Mouse (Mus musculus): ENCODE data around the gene Traf4. TPM values are rescaled to one million over a fixed set of nuclear protein-coding genes. Genes with fewer than 3 reads are reported as not detected.
A peak's percentile ranks its signal among the peaks of the same experiment; 100 is the strongest.

Gene Traf4
- 25.4 and 28.6 TPM in 2 replicates for polyA plus RNA-seq (2015; fragmentation: Nextera tagmentation; extraction: Ambion mirVana)

- WGBS (ENCODE audit: insufficient replicate concordance), result under 1% methylated on average over 75 of the region's 78 CpGs
- Histone ChIP-seq H3K4me1 (ENCODE audit: control insufficient read depth, low read depth, low read length) (peaks cover 79% of the 10 kb centered on the region), H3K9ac (ENCODE audit: low read depth, low read length) (peak within 1 kb of the TSS; percentile 98), H3K27ac (ENCODE audit: low read length) (peak within 1 kb of the TSS; percentile 89), H3K4me2 (ENCODE audit: low read depth, low read length) (peak within 1 kb of the TSS; percentile 100), H3K27me3 (ENCODE audit: control insufficient read depth, insufficient read depth, low read depth, low read length) (no peaks in the 10 kb centered on the region), H3K4me3 (ENCODE audit: low read depth, low read length) (peak within 1 kb of the TSS; percentile 96), H3K36me3 (ENCODE audit: control insufficient read depth, insufficient read depth) (peaks cover 17% of the 10 kb centered on the region), H3K9me3 (replicated peaks; ENCODE audit: control insufficient read depth, low read length) (no peaks in the 10 kb centered on the region)
- peak; percentile 85 for ATAC-seq (ENCODE audit: low read depth)
Measured at GRCm38 (mm10) chr11:78164924-78165760, at the start of gene Traf4. Gene Traf4 (minus strand): TSS chr11:78165589.

GRCm38 (mm10) chr11:78213086-78213817 is 47.9 kb upstream of the Traf4 start:
- Histone ChIP-seq H3K4me2 (ENCODE audit: low read depth, low read length) (no peak overlapping the region), H3K4me1 (ENCODE audit: control insufficient read depth, low read depth, low read length) (no peaks in the 10 kb centered on the region), H3K27me3 (ENCODE audit: control insufficient read depth, insufficient read depth, low read depth, low read length) (no peaks in the 10 kb centered on the region), H3K4me3 (ENCODE audit: low read depth, low read length) (no peak overlapping the region), H3K9me3 (replicated peaks; ENCODE audit: control insufficient read depth, low read length) (no peaks in the 10 kb centered on the region), H3K27ac (ENCODE audit: low read length) (no peak overlapping the region), H3K36me3 (ENCODE audit: control insufficient read depth, insufficient read depth) (peaks cover 80% of the 10 kb centered on the region), H3K9ac (ENCODE audit: low read depth, low read length) (no peak overlapping the region)
- no peak for ATAC-seq (ENCODE audit: low read depth)
- 62% methylated on average over 14 of the region's 14 CpGs for WGBS (ENCODE audit: insufficient replicate concordance)

GRCm38 (mm10) chr11:78211513-78211912 is 46.1 kb upstream of the Traf4 start:
- 82% methylated on average over 5 of the region's 5 CpGs for WGBS (ENCODE audit: insufficient replicate concordance)
- H3K27me3 ChIP-seq (ENCODE audit: control insufficient read depth, insufficient read depth, low read depth, low read length), result no peaks in the 10 kb centered on the region
- H3K27ac ChIP-seq (ENCODE audit: low read length), result no peak overlapping the region

GRCm38 (mm10) chr11:78210615-78211014 is 45.2 kb upstream of the Traf4 start:
- no peaks in the 10 kb centered on the region for H3K4me1 ChIP-seq (ENCODE audit: control insufficient read depth, low read depth, low read length)
- H3K27me3 ChIP-seq (ENCODE audit: control insufficient read depth, insufficient read depth, low read depth, low read length), result no peaks in the 10 kb centered on the region
- no peak overlapping the region for H3K4me3 ChIP-seq (ENCODE audit: low read depth, low read length)
- no peaks in the 10 kb centered on the region for H3K9me3 ChIP-seq (replicated peaks; ENCODE audit: control insufficient read depth, low read length)
- H3K27ac ChIP-seq (ENCODE audit: low read length), result no peak overlapping the region
- H3K9ac ChIP-seq (ENCODE audit: low read depth, low read length), result no peak overlapping the region
- no peak for ATAC-seq (ENCODE audit: low read depth)
- WGBS (ENCODE audit: insufficient replicate concordance), result 75% methylated on average over 7 of the region's 7 CpGs
- no peak overlapping the region for H3K4me2 ChIP-seq (ENCODE audit: low read depth, low read length)
- peaks cover 73% of the 10 kb centered on the region for H3K36me3 ChIP-seq (ENCODE audit: control insufficient read depth, insufficient read depth)

More at GRCm38 (mm10) chr11:78211513-78211912, 46.1 kb upstream of the Traf4 start:
- H3K4me2 ChIP-seq (ENCODE audit: low read depth, low read length), result no peak overlapping the region
- no peaks in the 10 kb centered on the region for H3K4me1 ChIP-seq (ENCODE audit: control insufficient read depth, low read depth, low read length)
- H3K9ac ChIP-seq (ENCODE audit: low read depth, low read length), result no peak overlapping the region
- no peak for ATAC-seq (ENCODE audit: low read depth)
- no peaks in the 10 kb centered on the region for H3K9me3 ChIP-seq (replicated peaks; ENCODE audit: control insufficient read depth, low read length)
- peaks cover 80% of the 10 kb centered on the region for H3K36me3 ChIP-seq (ENCODE audit: control insufficient read depth, insufficient read depth)
- no peak overlapping the region for H3K4me3 ChIP-seq (ENCODE audit: low read depth, low read length)

GRCm38 (mm10) chr11:78209886-78210285 is 44.5 kb upstream of the Traf4 start:
- no peak for ATAC-seq (ENCODE audit: low read depth)
- Histone ChIP-seq H3K9ac (ENCODE audit: low read depth, low read length) (no peak overlapping the region), H3K4me3 (ENCODE audit: low read depth, low read length) (no peak overlapping the region), H3K4me1 (ENCODE audit: control insufficient read depth, low read depth, low read length) (no peaks in the 10 kb centered on the region), H3K27ac (ENCODE audit: low read length) (no peak overlapping the region), H3K27me3 (ENCODE audit: control insufficient read depth, insufficient read depth, low read depth, low read length) (no peaks in the 10 kb centered on the region), H3K36me3 (ENCODE audit: control insufficient read depth, insufficient read depth) (peaks cover 66% of the 10 kb centered on the region), H3K9me3 (replicated peaks; ENCODE audit: control insufficient read depth, low read length) (no peaks in the 10 kb centered on the region), H3K4me2 (ENCODE audit: low read depth, low read length) (no peak overlapping the region)
- 76% methylated on average over 6 of the region's 6 CpGs for WGBS (ENCODE audit: insufficient replicate concordance)

- WGBS (ENCODE audit: insufficient replicate concordance), result 82% methylated on average over 7 of the region's 7 CpGs
- no peak for ATAC-seq (ENCODE audit: low read depth)
- Histone ChIP-seq H3K9me3 (replicated peaks; ENCODE audit: control insufficient read depth, low read length) (no peaks in the 10 kb centered on the region), H3K27ac (ENCODE audit: low read length) (no peak overlapping the region), H3K27me3 (ENCODE audit: control insufficient read depth, insufficient read depth, low read depth, low read length) (no peaks in the 10 kb centered on the region), H3K4me2 (ENCODE audit: low read depth, low read length) (no peak overlapping the region), H3K36me3 (ENCODE audit: control insufficient read depth, insufficient read depth) (peaks cover 46% of the 10 kb centered on the region), H3K4me1 (ENCODE audit: control insufficient read depth, low read depth, low read length) (no peaks in the 10 kb centered on the region), H3K4me3 (ENCODE audit: low read depth, low read length) (no peak overlapping the region), H3K9ac (ENCODE audit: low read depth, low read length) (no peak overlapping the region)
Measured at GRCm38 (mm10) chr11:78207190-78207589, 41.8 kb upstream of the Traf4 start.

GRCm38 (mm10) chr11:78205361-78206206 is 40.2 kb upstream of the Traf4 start:
- Histone ChIP-seq H3K4me1 (ENCODE audit: control insufficient read depth, low read depth, low read length) (no peaks in the 10 kb centered on the region), H3K9me3 (replicated peaks; ENCODE audit: control insufficient read depth, low read length) (no peaks in the 10 kb centered on the region), H3K27me3 (ENCODE audit: control insufficient read depth, insufficient read depth, low read depth, low read length) (no peaks in the 10 kb centered on the region), H3K4me2 (ENCODE audit: low read depth, low read length) (no peak overlapping the region), H3K36me3 (ENCODE audit: control insufficient read depth, insufficient read depth) (peaks cover 33% of the 10 kb centered on the region), H3K27ac (ENCODE audit: low read length) (no peak overlapping the region), H3K9ac (ENCODE audit: low read depth, low read length) (no peak overlapping the region), H3K4me3 (ENCODE audit: low read depth, low read length) (no peak overlapping the region)
- no peak for ATAC-seq (ENCODE audit: low read depth)
- 66% methylated on average over 13 of the region's 13 CpGs for WGBS (ENCODE audit: insufficient replicate concordance)

GRCm38 (mm10) chr11:78204287-78204686 is 38.9 kb upstream of the Traf4 start:
- peaks cover 28% of the 10 kb centered on the region for H3K36me3 ChIP-seq (ENCODE audit: control insufficient read depth, insufficient read depth)
- H3K4me1 ChIP-seq (ENCODE audit: control insufficient read depth, low read depth, low read length), result no peaks in the 10 kb centered on the region
- H3K27ac ChIP-seq (ENCODE audit: low read length), result no peak overlapping the region
- H3K4me3 ChIP-seq (ENCODE audit: low read depth, low read length), result no peak overlapping the region
- no peak overlapping the region for H3K4me2 ChIP-seq (ENCODE audit: low read depth, low read length)
- no peak for ATAC-seq (ENCODE audit: low read depth)
- WGBS (ENCODE audit: insufficient replicate concordance), result 71% methylated on average over 6 of the region's 6 CpGs
- H3K9me3 ChIP-seq (replicated peaks; ENCODE audit: control insufficient read depth, low read length), result no peaks in the 10 kb centered on the region
- H3K27me3 ChIP-seq (ENCODE audit: control insufficient read depth, insufficient read depth, low read depth, low read length), result no peaks in the 10 kb centered on the region
- H3K9ac ChIP-seq (ENCODE audit: low read depth, low read length), result no peak overlapping the region
